19 mouse cellular contexts compared by ENCODE assay signal in the genomic region with DNA sequence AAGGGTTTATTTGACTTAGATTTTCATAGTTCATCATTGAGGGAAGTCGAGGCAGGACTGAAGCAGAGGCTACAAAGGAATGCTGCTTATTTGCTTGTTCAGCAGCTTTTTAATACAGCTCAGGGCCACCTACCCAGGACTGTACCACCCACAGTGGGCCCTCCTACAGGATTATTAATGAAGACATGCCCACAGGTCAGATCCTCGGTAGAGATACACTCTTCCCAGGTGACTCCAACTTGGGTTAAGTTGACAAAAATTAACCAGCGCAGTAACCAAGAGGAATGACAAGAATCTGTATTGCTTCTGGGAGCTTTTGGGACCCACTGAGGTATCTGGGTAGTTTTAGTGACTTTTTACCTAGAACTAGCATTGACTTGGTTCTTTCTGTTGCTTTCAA.
"Had no signal": no experiment of that assay in that cellular context is flagged by ENCODE, and none has a peak within 500 bp of the region (broad histone marks: within the 10 kb centered on the region; RNA-seq: fewer than 3 reads in every experiment).

No protein-coding gene starts in this region.

- H3K9ac ChIP-seq: intestine, embryonic 15.5 days; limb, embryonic 13.5 days; liver, embryonic 13.5 days; neural tube, embryonic 12.5 days; neural tube, embryonic 15.5 days had no signal

- DNase-seq: left cerebral cortex, postnatal 4 days; liver, embryonic 13.5 days; lung, adult 2 months; lung, postnatal 14 days; lung, postnatal 4 days; midbrain, embryonic 14.5 days; right cerebral cortex, adult 18-20 months; right cerebral cortex, postnatal 14 days; right cerebral cortex, postnatal 4 days; thymus, adult 2 months; thymus, postnatal 14 days; thymus, postnatal 4 days had no signal

- H3K36me3 ChIP-seq: intestine, embryonic 15.5 days; limb, embryonic 13.5 days; liver, embryonic 13.5 days; neural tube, embryonic 12.5 days; neural tube, embryonic 15.5 days had no signal

- H3K27me3 ChIP-seq: intestine, embryonic 15.5 days; neural tube, embryonic 12.5 days had no signal

- H3K4me2 ChIP-seq: intestine, embryonic 15.5 days; limb, embryonic 13.5 days; liver, embryonic 13.5 days; midbrain, embryonic 11.5 days; neural tube, embryonic 12.5 days; neural tube, embryonic 15.5 days had no signal

- H3K9me3 ChIP-seq: intestine, embryonic 15.5 days; limb, embryonic 13.5 days; liver, embryonic 13.5 days; neural tube, embryonic 12.5 days; neural tube, embryonic 15.5 days had no signal

- H3K4me3 ChIP-seq: intestine, embryonic 15.5 days; limb, embryonic 13.5 days; liver, embryonic 13.5 days; neural tube, embryonic 12.5 days; neural tube, embryonic 15.5 days had no signal

- H3K27ac ChIP-seq: intestine, embryonic 15.5 days; kidney, postnatal 0 days; limb, embryonic 13.5 days; liver, embryonic 13.5 days; neural tube, embryonic 12.5 days; neural tube, embryonic 15.5 days; stomach, postnatal 0 days had no signal

- ATAC-seq: intestine, embryonic 15.5 days had no signal
